Mouse (Mus musculus): ENCODE measurements around the gene Nedd9.

Nedd9 gene

DNA sequence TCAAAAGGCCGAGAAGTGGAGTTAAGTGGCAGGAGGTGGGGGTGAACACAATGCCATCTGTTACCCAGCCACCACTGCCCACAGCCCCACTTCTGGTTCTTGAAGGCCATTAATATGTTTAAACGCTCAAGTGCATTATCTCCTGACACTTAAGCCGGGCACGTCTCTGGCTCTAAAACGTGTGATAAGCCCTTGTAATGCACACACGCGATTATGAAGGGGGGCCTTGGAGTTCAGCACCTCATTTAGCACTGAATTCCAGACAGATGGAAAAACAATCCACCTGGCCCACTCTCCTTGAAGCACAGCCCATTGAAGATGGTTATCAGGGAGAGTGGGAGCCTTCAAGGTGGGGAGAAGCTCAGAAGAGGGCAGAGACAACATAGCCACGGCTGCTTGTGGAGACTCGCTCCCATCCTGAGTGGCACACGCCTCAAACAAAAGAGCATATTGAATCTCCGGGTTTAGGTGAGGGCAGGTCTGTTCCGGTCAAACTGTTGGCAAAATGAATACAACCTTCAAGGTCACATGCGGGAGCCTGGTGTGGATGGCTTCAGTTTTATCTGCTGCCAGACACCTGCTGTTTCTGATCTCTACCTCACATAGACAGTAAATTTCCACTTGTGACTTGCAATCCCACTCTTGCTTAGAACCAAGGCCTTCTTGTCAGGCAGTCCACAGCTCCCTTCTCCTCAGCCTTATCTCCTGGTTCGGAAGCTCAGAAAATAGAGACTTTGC is 30.7 kb downstream of the Nedd9 start:
- no peak for DNase-seq (ENCODE audit: low read depth, low spot score)

DNA sequence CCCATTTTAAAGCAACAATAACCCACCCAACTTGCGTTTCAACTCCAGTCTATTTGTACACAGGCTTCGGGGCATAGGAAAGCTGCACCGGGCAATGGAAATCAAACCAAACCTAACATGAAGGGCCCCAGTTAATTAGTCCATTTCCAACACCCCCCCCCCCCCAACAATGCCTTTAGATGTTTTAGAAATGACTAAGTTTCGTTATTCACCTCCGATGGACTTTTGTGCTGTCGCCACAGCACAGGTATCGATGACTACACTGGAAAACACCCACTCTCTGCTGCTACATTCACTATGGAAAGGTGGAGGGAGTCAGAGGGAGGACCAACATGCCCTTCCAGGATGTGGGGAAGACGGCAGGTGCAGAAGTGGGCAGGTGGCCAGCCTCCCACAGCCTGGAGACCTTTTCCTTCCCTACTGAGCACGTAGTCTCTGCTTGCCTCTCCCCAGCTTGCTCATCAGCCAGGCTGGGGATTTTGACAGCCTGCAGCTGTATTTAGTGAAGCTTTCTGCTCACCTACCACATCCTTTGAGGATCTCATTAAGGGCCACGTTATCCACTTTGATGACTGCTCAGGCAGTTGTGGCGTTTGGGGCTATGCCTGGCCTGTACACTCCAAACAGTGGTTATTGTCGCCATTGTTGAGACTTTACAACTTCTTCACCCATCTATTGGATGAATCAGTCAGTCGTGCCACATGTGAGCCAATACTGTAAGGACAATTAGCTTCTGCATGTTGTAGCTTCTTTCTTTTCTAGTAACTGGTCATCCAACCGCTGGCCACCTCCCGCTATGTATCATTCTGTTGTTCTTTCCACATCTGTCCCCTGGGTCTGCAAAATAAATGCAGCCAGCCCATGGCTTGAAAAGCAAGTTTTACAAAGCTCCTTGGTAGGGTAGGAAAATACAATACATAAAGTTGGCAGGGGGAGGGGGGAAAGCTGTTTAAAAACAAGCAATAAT is 33.7 kb downstream of the Nedd9 start:
- peak; percentile 34 for DNase-seq (ENCODE audit: low read depth, low spot score)

DNA sequence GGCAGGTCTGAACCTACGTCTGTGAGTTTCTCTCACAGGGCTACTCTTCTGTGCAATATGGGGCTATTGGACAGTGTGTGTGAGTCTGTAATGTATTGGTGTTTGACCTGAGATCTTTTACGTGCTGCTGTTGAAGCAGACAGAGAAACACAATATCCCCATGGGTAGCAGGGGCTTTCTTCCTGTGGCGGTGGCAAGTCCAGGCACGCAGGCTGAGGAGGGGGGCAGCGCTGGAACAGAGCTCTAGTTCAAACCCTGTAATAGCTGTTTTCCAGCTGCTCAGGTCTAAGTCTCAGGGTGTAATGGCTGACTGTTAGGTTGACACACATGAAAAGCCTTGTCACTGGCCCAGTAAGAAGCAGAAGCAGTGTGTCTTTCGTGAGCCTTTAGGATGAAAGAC is 36.3 kb downstream of the Nedd9 start:
- no peak for DNase-seq (ENCODE audit: low read depth, low spot score)

- no peak for DNase-seq (ENCODE audit: low read depth, low spot score)
Measured at GRCm38 (mm10) chr13:41449211-41449610, 38.0 kb downstream of the Nedd9 start.

GRCm38 (mm10) chr13:41447209-41447608 is 40.0 kb downstream of the Nedd9 start:
- no peak for DNase-seq (ENCODE audit: low read depth, low spot score)

- DNase-seq (ENCODE audit: low read depth, low spot score): no peak
Measured at GRCm38 (mm10) chr13:41446591-41446990, 40.6 kb downstream of the Nedd9 start.

GRCm38 (mm10) chr13:41445067-41445808 is 41.9 kb downstream of the Nedd9 start:
- no peak for DNase-seq (ENCODE audit: low read depth, low spot score)

DNA sequence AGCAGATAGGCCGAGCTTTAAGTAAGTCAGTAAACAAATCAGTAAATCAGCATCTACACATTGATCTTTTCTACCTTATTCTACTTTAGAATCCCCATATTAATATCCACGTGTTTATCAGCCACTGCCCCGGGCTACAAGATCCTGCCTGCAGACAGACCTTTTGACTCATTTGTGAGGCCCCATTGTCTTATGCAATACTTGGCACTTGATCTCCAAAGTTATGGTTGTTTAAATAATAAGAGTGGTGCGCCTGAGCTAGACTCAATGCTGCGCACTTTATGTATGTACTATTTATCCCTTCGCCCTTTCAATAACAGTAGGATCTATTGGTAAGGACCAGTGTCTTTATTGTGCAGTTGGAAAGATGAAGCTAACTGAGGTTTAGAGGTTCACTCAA is 42.9 kb downstream of the Nedd9 start:
- no peak for DNase-seq (ENCODE audit: low read depth, low spot score)

DNA sequence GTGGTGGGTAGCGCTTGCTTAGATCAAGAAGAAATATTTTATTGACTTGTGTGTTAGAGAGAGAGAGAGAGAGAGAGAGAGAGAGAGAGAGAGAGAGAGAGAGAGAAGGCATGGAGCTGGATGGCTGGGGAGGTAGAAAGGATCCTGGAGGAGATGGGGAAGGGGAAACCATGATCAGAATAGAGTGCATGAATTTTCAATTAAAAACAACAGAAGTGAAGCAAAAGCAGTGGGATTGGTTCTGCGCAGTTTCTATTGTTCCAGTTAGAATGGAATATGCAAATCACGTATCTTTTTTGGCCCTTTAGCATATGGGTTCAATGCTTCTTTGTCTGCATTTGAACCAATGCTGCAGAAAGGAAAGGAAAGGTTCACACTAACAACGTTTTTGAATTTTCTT is 45.0 kb downstream of the Nedd9 start:
- DNase-seq (ENCODE audit: low read depth, low spot score): no peak

GRCm38 (mm10) chr13:41440205-41440604 is 47.0 kb downstream of the Nedd9 start:
- DNase-seq (ENCODE audit: low read depth, low spot score): no peak

DNA sequence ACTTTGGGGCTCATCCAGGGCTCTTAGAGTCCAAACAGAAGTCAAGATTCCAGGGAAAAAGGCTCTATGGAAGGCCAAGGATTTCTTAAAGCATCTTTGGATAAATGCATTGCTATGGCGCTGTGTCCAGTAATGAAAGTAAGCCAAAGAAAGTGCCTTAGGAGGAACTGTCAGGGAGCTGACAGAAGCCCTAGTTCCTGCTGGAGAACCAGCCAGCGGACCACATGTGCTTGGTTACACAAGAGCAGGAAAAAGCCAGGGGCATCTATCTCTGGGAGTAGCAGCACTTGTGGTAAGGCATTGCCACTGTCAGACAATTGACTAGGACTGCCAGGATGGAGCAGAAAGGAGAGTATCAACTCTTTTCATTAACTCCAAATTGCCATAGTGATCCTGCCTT is 49.8 kb downstream of the Nedd9 start:
- no peak for DNase-seq (ENCODE audit: low read depth, low spot score)

DNA sequence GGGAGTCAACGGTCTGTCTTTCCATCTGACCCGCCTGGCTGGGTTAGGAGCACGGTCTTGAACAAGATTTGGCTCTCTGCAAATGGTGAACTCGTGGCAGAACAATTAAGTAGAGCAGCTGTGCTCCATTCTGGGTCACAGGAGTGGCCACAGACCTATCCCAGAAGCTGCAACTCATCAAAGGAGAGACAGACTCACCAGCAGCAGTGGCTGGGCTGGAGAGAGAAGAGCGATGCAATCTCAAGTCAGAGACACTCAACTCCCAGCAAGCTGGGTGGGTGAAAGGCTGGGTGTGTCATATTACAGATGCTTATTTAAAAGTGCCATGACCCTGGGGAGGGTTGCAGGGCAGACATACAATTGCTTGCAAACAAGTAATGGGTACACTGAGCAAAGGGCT is 50.4 kb downstream of the Nedd9 start:
- DNase-seq (ENCODE audit: low read depth, low spot score): no peak

DNA sequence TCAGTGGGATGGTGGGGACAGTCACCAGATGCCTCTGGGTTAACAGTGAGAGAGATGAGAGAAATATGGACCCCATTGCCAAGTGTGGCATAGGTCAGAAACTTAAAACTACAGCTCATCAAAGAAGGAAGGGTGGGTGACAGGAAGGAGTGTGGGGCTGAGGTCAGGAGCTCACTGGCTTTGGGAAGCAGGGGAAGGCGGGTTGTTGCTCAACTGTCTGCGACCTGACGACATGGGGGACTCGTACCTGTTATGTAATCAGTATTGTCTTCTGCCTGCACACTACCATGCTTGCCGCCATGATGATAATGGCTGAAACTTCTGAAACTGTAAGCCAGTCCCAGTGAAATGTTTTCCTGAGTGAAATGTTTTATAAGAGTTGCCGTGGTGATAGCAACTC is 54.0 kb downstream of the Nedd9 start:
- no peak for DNase-seq (ENCODE audit: low read depth, low spot score)

- no peak for DNase-seq (ENCODE audit: low read depth, low spot score)
Measured at GRCm38 (mm10) chr13:41431795-41432194, 55.4 kb downstream of the Nedd9 start.

DNA sequence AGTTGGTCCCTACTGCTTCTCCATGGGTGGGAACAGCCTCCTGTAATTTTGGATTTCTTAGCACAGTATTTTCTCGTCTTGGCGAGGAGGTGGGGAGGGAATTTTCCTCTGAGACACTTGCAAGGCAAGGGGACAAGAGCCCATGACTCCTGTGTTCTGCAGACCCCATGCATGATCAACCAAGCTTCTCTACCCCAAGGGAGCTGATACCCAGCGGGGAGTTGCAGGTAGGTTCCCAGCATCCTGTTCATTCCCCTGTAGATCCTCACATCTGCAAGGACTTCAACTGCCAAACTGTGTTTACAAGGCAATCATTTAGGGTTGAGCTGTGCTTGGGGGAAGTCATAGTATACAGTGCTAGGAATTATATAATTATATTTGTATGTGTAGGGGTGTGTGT is 60.1 kb downstream of the Nedd9 start:
- no peak for DNase-seq (ENCODE audit: low read depth, low spot score)

GRCm38 (mm10) chr13:41423463-41424074 is 63.6 kb downstream of the Nedd9 start:
- no peak for DNase-seq (ENCODE audit: low read depth, low spot score)

- no peak for DNase-seq (ENCODE audit: low read depth, low spot score)
Measured at GRCm38 (mm10) chr13:41422581-41422980, 64.6 kb downstream of the Nedd9 start.

GRCm38 (mm10) chr13:41420376-41420775 is 66.8 kb downstream of the Nedd9 start:
- no peak for DNase-seq (ENCODE audit: low read depth, low spot score)

- no peak for DNase-seq (ENCODE audit: low read depth, low spot score)
Measured at GRCm38 (mm10) chr13:41418198-41418869, 68.8 kb downstream of the Nedd9 start.

DNA sequence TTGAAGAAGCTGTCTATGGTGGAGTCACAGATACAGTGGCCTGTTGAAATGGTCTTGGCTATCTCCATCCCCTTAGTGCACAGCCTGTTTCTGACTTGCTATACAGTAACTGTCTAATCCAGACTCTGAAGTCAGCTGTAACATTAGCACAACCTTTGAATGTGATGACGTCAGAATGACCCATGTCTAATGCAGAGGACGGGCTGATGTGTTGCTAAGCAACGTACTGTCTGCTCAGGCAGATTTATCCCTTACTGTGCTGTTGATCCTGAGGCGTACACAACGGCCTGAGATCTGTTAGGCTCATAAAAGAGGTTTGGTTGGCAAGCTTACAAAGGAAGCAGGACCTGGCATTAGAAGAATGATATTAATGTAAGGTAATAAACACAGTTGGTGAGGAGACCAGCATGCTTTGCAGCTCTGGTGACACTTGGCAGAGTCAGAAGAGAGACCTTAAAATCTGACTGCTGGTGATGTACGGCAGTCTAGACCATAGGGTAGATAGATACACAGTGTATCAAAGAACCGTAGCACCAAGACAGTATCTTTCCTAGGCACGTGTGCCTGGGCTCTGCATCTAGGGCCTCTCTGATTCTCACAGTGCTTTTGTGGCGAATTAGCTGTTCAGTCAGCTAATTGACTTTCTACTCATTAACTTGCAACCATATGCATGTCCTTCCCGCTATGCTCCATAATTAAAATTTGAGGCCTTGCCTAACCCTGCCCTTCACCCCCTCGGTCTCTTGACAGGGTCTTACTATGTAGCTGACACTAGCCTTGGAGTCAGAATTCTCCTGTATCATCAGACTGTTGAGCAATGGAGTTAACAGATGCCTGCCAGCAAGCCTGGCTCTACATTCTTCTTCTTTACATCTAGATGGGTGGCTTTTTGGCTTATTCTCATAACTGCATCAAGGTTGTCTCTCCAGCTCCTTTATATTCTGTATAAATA is 70.8 kb downstream of the Nedd9 start:
- DNase-seq (ENCODE audit: low read depth, low spot score): no peak
